Mouse (Mus musculus) left cerebral cortex, postnatal 36 days (tissue): ENCODE data around the gene Hexa. TPM values are rescaled to one million over a fixed set of nuclear protein-coding genes. Genes with fewer than 3 reads are reported as not detected.

ENCODE experiments used
- DNase-seq, 2 experiments: peaks; one replicate each; pipeline ENCODE4 v3.0.0; 2021 to 2022; ENCODE audit warnings: low spot score in 2 of 2, mixed read lengths in 1 of 2
- intact Hi-C: fragments of 180-260 bp; cut with DNase I; formaldehyde crosslinking; loops from one replicate; pipeline ENCODE4 v1.15.1; 2025
- total RNA-seq, 2 experiments: library from RNA; stranded (reverse); gene quantifications; 2 replicates each; pipeline ENCODE4 v1.2.3; 2021

The Hexa gene
- 10 to 100 TPM; 47.0 to 50.8 TPM for total RNA-seq

DNA sequence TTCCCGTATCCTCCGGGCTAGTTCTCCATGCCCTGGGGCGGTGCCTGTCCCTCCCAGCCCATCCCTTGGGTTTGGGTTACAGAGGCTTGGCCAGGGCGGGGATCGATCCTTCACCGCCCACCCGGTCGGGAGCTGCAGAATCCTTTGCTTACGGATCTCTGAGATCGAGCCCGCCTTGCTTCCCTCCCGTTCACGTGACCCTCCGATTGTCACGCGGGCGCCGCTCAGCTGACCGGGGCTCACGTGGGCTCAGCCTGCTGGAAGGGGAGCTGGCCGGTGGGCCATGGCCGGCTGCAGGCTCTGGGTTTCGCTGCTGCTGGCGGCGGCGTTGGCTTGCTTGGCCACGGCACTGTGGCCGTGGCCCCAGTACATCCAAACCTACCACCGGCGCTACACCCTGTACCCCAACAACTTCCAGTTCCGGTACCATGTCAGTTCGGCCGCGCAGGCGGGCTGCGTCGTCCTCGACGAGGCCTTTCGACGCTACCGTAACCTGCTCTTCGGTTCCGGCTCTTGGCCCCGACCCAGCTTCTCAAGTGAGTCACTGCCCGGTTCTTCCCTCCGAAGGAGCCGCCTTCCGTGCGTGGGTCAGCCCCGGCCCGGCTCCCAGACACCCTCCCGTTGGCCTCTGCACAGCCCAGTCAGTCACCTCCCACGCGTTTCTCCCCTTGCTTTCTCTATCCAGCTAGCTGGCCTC, at the start of gene Hexa, which contains the start of gene Tmem202:
Gene Hexa (plus strand): TSS at position 100 of the 697 bp plus-strand sequence.
Gene Tmem202 (minus strand): TSS at position 407 of the 697 bp plus-strand sequence.
- peak; percentile 84 for DNase-seq
- intact Hi-C loops: loop anchor here (2.0 kb wide), 1 partner anchor 53 kb away; the partner anchor contains the start of gene Arih1

DNA sequence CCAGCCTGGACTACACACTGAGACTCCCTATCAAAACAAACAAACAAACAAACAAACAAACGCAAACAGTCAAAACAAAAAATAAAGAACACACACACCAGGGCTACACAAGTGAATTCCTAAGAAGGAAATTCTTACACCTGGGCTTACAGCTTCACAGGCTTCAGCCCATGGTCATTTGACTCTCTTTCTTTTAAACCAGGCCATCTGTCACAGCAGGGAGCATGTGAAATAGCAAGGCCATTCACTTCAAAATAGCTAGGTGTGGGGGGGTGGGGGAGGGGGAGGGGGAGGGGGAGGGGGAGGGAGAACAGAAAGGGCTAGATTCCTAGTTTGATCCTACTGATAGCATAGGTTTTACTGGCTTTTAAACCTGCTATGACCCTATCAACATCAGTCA, 31.2 kb upstream of the Hexa start:
- DNase-seq: no peak
- intact Hi-C loops: no loop called here

DNA sequence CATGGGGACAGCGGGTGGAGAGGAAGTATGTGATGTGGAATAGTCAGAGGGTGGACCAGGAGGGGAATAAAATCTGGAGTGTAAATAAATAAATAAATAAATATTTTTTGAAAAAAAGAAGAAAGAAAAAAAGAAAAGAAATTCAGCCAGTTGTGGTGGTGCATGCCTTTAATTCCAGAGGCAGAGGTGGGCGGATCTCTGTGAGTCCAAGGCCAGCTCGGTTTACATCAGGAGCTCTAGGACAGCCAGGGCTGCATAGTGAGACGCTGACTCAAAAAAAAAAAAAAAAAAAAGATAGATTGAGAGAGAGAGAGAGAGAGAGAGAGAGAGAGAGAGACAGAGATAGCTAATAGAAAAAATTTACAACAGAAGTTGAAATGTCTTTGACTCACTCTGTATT, 27.0 kb upstream of the Hexa start:
- DNase-seq: no peak
- intact Hi-C loops: no loop called here

DNA sequence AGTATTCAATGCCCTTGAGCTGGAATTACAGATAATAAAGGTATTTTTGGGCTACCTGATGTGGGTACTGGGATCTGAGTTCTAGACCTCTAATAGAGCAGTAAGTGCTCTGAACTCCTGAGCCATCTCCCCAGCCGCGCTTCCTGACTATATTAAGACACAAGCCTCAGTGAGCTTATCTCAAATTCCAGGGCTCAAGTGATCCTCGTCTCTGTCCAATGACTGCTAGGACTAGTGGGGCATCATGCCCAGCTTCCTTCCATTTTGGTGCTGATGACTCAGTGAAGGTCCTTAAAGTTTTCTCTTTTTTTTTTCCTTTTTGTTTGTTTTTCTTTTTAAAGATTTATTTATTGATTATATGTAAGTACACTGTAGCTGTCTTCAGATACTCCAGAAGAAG, 24.3 kb upstream of the Hexa start:
- DNase-seq: no peak
- intact Hi-C loops: no loop called here

DNA sequence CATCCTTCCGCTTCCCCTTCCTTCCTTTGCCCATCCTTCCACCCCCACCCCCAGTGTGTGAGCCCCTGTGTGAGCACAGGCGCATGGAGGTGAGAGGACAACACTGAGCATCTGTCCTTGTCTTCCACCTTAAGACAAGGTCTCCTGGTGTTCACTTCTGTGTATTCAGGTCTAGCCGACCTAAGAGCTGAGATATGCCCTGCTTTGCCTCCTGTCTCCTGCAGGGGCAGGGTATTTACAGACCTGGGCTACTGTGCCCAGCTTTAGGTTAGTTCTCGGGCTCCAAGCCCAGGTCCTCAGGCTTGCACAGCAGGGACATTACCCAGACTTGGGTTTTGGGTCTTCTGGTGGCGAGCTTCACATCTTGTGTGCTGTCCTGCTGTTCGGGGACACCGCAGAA, 22.2 kb upstream of the Hexa start:
- DNase-seq: no peak
- intact Hi-C loops: no loop called here

DNA sequence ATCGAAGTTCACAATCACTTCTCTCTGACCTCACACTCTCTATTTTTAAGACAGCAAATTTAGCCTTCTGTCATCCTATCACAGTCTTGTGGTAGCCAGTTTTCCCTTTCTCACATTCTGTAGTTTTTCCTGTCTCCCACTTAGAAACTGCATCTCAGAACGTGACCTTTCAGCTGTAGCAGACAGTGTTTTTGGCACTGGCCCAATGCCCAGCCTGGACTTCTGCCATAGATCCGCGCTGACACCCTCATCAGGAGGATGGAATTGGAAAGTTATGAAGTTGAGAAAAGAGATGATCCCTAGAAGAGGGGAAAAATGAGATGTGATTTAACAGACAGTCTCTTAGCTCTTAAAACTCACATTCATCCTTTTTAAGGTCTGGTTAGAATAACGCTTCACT, 20.4 kb upstream of the Hexa start:
- intact Hi-C loops: no loop called here
- DNase-seq: peak in 1 of 2 experiments; percentile 42

DNA sequence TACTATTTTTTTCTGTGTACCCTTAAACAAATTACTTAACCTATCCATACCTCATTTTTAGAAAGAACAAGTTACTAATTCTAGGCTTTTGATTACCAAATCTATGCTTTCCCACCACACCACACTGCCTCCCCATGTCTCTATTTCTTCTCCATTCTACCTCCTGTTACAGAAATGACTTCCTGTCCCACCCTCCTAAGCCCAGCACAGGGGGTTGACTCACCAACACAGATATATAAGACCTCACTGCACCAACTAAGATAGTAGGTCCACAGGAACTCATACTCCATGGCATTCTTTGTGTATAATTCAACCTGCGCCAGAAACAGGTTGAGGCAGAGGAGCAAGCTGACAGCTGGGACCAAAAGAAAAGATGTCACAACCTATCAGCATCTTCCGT, 19.9 kb upstream of the Hexa start:
- intact Hi-C loops: no loop called here
- DNase-seq: no peak

DNA sequence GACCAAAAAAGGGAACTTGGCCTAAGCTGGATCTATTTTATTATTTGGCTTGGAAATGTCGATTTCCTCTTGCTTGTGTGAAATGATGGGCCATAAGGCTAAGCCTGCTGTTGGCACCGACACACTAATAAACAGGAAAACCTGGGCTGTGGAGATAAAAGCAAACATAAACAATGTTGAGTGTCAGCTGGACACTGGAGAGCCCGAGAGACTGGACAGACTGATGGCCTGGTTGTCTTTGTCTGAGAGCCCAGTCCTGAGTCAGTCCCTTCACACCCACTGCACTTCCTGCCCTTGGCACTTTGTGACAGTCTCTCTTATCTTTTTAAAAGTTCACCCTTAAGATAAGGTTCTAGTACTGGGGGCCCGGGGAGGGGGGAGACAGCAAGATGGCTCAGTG, 16.4 kb upstream of the Hexa start:
- intact Hi-C loops: no loop called here

DNA sequence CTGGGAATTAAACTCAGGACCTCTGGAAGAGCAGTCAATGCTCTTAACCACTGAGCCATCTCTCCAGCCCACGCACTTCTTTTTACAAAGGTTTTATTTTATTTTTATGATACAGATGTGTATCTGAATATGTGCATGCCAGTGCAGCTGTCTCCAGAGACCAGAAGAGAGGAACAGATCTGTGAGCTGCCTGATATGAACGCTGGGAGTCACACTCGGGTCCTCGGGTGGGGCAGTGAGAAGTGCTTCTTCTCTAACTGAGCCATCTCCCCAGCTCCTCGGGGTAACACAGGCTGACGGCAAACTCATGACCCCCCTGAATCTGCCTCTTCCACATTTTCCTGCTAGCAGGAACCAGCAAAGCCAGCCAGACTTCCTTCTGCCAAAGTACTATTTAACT, 12.6 kb upstream of the Hexa start:
- intact Hi-C loops: no loop called here

More for the DNA sequence above, 16.4 kb upstream of the Hexa start:
- DNase-seq: no peak

DNA sequence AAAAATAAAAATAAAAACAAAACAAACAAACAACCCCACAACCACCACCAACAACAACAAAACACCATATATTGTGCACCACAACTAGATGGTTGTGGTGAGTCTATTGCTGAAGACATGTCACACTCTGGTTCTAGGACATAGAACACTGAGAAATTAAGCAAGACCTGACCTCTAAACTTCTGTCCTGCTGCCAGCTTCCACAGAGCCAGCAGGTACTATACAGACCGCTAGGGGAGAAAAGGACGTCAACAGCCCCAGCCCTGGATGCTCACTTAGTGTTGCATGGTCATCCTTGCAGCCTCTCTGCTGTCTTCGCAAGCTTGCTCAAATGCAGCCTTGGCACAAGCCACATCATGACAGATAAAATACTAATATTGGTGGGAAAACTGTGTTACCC, 11.8 kb upstream of the Hexa start:
- intact Hi-C loops: no loop called here
- DNase-seq: no peak

More for the DNA sequence above, 12.6 kb upstream of the Hexa start:
- DNase-seq: no peak

DNA sequence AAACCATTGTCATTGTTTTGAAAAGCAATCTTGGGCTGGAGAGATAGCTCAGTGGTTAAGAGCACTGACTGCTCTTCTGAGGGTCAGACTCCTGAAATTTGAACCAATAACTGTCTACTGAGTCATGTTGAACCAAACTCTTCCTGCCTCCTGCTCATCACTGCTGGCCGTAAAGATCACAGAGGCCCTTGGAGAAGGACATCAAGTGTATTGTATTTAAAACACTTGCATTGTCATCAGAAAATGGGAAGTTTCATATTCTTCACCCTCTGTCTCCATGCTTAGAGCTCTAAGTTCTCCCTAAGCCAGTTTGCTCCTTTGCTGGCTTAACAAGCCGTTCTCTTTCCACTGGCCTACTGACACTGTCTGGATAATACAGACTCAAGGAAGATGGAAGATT, 11.1 kb upstream of the Hexa start:
- no peak for DNase-seq
- intact Hi-C loops: no loop called here

DNA sequence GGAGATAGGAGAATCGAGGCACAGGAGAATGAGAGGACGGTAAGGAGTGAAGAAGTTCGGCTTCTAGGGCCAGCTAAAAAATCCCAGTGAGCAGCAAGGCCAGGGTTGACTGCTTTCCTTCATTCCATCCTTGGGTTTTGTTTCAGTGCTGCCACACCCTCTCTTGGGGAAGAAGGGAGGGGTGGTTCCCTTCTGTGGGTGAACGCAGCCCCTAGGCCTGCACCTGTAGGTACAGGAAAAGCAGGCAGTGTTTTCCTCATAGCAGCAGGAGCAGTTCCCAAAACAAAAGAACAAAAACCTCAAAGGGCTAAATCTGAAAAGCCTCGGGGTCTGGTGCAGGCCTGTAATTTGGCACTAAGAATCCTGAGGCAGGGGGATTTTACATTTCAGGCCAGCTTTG, 7.7 kb upstream of the Hexa start:
- no peak for DNase-seq
- intact Hi-C loops: no loop called here

DNA sequence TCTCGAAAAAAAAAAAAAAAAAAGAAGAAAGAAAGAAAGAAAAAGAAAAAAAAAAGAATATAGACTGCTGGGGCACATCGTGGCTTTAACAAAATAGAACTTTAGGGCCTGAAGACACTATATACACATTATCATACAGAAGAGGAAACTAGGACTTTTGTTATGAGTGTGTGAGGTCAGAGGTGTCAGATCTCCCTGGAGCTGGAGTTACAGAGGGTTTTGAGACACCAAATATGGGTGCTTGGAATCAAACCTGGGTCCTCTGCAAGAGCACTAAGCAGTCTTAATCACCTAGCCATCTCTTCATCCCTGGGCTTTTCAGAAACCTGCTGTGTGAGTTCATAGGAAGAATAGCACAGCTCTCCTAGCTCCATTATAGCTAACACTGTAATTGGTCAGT, 5.9 kb upstream of the Hexa start:
- no peak for DNase-seq
- intact Hi-C loops: no loop called here

DNA sequence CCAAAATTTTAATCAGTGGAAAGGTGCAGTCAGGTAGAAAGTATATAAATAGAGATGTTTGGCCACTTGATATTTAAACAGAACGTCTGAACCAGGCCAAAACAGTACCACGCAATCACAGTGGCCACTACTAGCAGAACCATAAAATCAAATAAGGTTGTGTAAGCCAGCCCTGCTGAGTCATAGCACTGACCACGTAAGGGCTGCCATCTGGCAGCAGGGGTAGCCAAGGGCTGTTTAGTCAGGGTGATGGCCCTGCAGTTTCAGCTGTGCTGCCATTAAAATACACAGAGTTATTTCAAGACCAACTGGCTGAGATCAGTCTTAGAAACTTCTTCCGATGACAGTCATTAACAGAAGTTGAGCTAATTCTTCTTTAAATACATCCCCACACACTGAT, 5.5 kb upstream of the Hexa start:
- DNase-seq: no peak
- intact Hi-C loops: no loop called here

DNA sequence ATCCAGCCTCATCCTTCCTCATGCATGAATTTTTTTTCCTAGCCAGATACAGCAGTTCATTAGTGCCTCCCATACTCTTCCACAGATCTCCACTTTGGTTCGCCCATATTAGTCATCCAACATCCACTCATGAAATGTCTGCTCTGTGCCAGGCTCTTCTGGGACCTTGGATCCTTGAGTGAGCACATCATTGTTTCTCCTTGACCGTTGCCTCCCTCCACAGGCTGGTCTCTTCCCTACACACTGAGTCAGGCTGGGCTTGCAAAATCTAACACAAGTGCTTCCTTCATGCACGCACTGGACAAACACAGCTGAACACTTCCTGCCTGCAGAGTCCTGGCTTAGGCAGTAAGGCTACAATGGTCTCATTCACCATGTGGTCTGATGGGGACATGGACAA, 1.7 kb upstream of the Hexa start:
- intact Hi-C loops: loop anchor here (2.0 kb wide), 1 partner anchor 51 kb away; the partner anchor contains the start of gene Arih1
- no peak for DNase-seq

DNA sequence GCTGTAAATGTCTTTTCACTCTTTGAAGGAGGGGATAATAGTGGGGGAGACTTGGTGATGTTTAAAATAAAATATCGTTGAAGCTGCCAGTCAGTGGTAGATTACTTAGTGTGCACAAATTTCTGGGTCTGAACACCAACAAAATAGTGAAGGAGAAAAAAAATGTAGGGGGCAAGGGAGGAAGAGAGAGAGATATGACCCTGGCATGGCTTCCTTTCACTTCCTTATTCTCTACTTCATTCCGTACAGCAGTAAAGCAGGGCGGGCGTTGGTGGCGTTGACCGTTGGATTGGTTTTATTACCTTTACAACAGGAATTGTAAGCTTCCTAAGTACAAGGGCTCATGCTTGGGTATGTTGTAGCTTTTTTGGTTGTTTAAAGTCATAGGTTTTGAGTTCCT, 2.3 kb downstream of the Hexa start:
- intact Hi-C loops: no loop called here
- DNase-seq: no peak

DNA sequence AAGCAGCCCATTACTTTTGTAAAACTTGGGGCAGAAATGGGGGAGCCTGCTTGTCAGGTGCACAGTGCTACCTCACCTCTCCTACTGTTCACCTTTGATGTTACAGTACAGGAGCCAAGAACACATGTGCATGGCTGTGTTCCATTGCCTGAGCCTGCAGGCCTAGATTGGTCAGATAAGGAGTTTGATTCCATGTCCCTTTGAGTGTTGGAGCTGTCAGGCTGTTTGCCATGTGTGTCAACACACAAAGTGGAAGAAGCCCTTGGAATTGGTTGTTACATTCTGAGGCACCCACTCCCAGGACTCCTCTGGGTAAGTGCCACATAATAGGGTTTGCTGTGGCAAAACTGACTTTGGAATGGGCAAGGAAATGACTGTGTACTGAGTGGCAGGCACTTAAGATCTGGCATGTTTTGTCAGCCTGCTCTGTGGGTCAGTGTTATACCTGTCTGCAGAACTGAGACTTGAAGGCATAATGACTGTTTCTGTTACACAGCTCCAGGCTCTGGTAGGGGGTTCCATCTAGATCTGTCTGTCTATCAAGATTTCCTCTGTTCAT, 3.5 kb downstream of the Hexa start:
- intact Hi-C loops: no loop called here
- no peak for DNase-seq

DNA sequence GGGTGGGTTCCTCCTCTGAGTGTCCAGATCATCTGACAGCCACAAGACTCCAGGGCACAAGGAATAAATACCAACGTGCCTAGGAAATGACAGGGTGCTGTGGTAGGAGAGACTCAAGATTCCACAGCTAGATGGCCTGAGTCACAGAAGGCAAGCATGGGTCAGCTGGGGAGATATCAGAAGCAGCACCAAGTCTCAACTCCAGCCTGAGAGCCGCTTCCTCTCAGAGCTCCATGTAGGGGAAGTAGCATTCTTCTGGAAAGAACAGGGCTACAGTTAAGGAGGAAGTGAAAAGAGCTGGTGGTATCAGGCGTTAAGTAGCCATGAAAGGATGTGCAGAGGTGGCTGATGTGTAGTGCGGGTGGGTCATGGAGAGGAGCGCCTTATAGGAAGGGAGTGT, 5.4 kb downstream of the Hexa start:
- intact Hi-C loops: no loop called here
- no peak for DNase-seq

DNA sequence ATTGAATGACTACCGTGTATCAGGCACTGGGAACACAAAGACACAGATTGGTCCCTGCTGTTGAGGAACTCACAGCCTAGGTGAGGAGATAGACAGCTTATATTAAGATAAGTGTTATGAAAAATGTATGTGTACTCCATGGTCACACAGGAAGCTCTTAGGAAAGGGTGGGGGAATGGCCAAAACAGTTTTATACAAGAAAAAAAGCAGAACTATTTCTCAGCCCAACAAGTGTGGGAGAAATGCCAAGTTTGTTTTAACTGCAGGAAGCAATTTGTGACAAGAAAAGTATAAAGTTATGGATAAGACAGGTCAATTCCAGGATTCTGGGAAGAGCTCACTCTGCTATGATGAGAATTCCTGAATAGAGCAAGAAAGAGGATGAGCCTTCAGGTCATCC, 8.5 kb downstream of the Hexa start:
- intact Hi-C loops: no loop called here
- DNase-seq: no peak

DNA sequence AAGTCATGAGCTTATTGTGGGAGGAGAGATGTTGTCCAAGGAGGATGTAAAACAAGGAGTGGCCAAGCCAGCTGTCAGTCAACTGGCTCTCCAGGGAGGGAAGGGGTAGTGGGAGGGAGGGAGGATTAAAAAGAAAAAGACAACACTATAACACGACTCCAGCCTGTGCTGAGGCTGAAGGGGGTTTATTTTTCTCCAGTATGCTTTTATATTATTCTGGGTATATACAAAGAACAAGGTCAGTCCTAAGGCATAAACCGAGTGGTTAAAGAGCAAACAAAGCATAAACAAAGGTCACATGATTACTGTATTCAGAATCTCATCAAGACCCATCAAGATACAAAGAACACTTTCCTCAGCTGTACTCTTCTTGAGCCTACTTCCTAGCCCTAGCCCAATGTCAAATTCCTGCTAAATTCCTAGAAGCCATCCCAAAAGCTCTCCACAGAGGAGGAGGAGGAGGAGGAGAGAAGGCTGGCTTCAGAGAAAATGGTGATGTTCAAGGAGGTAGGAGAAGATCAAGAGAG, 9.7 kb downstream of the Hexa start:
- intact Hi-C loops: no loop called here
- DNase-seq: no peak

DNA sequence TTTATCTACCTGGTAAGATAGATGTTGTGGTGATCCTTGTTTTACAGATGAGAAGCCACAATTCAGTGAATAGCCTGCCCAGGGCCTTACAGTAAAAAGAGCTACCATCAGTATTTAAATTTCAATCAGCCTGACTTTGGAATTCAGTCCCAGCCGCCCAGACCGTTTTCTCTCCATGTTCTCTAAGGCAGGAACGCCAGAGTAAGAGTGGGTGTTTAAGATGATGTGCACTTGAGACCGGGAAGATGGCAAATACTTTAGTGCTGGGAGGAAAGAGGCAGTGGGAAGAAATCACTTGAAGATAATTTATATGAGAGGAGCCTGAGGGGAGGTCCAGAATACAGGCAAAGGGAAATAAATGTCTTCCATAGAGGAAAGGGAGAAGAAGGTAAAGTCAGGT, 10.7 kb downstream of the Hexa start:
- intact Hi-C loops: no loop called here
- DNase-seq: peak; percentile 15 to 18
